Mouse (Mus musculus) c-Kit-positive CD71-positive TER-119-negative erythroid progenitor cells, embryonic 14.5 days (primary cell): Measurements from ENCODE around the gene Slc22a15.

ENCODE experiments used
- DNase-seq: peaks from one replicate; pipeline ENCODE4 v3.0.0-alpha.2; 2013; ENCODE audit warnings: low read depth

Slc22a15 gene

DNA sequence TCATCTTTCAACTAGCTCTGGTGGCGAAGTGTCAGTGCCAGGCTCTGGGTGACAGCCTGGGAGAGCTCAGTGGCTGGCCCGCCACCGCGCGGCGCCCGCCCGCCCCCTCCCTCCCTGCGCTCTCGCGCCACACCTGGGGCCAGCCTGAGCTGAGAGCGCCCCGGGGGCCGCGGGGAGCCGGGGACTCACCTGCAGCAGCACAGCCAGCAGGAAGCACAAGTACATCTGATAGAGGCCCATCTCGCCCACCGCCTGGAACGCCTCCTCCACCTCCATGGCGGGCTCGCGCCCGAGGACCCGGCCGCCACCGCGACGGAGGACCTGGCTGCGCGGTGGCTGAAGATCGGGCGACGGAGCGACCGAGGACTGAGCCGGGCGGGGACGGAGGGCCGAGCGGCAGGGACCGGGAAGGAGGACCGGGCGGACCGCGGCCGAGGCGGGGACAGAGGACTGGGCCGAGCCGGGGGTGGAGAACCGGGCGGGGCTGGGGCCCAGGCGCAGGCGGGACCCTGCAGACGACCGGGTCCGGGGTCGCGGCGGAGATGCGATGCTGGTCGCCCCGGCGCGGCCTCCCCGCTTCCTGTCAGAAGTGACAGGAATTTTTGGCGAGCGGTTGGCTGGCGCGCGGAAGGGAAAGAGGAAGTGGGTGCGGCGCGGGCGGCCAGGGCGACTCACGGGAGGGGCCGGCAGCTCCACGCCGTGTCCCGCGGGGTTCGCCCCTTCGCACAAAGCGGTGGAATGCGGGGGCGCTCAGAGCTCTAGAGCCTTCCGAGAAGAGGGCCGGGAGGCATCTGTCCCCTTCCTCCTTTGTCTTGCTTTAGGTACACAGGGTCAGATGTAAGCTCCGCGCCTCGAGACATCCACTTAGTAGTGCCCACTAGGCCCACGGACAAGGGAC lies at the start of gene Slc22a15:
Gene Slc22a15, minus strand, starts transcription at position 611 of the 898 bp plus-strand sequence.
- DNase-seq, result no peak

GRCm38 (mm10) chr3:101966825-101967558 lies 42.7 kb upstream of the Slc22a15 start:
- no peak for DNase-seq

DNA sequence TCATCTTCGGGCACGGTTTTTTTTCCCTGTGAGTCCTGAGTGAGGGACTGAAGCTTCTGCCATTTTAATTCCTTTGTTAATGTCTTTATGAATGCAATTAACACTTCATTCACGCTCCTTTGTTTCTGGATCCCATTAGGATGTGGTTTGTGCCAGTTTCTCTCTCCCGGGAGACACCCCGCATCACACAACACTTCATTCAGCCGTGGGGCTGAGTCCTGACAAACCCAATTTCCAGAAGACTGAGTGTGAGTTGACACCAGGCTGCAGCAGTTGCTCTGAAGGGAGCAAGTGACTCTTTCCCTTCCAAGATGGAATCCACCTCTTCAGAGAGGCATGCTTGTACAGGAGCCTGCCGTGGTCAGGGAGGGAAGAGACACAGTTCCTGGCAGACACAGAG lies 40.1 kb upstream of the Slc22a15 start:
- DNase-seq, result no peak

- DNase-seq, result no peak
Measured at GRCm38 (mm10) chr3:101963501-101963900, 39.2 kb upstream of the Slc22a15 start.

- no peak for DNase-seq
Measured at GRCm38 (mm10) chr3:101961146-101961835, 37.0 kb upstream of the Slc22a15 start.

GRCm38 (mm10) chr3:101958047-101958446 lies 33.8 kb upstream of the Slc22a15 start:
- no peak for DNase-seq

DNA sequence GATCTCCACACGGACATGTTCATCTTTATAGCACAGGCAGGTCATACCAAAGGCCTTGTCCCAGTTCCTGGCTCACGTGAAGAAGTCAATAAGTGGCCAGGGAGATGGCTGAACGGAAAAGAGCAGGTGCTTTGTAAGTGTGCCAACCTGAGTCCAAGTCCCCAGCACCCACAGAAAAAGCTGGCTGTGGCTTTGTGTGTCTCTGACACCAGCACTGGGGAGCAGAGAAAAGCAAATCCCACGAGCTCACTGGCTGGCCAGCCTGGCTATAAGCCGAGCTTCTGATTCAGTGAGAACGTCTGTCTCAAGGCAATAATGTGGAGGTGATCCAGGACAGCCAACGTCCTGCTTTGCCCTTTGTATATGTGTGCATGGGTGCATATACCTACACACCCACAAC lies 29.3 kb upstream of the Slc22a15 start:
- DNase-seq, result no peak

DNA sequence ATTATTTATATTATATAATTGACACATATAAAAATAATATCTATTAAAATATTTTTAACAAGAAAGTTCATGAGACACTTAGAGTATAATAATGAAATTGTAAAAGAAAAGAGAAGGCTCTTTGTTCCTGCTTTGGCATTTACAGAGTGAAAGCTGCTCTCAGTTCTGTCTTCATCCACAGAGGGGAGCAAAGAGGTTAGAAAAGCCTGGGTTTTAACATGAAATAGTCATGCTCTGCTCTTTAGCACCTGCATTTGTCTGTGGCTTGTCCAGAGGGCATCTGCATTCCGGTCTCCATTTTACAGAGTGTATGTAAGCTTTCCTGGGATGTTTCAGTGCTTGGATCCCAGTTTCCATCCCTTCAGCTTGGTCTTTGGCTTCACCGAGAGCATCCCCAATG lies 28.3 kb upstream of the Slc22a15 start:
- no peak for DNase-seq

- no peak for DNase-seq
Measured at GRCm38 (mm10) chr3:101948572-101948971, 24.3 kb upstream of the Slc22a15 start.

- DNase-seq, result no peak
Measured at GRCm38 (mm10) chr3:101947250-101947649, 23.0 kb upstream of the Slc22a15 start.

DNA sequence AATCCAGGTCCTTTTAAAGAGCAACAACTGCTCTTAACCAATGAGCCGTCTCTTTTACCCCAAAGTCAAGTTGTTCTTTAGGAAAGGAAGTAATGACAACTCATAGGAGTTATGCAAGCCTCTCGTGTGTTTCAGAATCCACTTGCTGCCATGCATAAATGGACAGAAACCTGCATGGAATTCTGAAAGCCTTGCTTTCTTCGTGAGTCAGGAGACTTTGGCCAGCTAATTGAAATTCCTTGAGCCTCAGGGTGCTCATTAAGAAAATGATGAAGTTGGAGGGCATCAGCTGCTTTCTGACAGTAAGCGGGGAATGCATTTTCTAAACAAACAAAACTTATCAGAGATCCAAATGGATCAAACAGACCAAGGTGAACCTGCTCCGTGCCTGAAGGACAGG lies 21.0 kb upstream of the Slc22a15 start:
- DNase-seq, result no peak

DNA sequence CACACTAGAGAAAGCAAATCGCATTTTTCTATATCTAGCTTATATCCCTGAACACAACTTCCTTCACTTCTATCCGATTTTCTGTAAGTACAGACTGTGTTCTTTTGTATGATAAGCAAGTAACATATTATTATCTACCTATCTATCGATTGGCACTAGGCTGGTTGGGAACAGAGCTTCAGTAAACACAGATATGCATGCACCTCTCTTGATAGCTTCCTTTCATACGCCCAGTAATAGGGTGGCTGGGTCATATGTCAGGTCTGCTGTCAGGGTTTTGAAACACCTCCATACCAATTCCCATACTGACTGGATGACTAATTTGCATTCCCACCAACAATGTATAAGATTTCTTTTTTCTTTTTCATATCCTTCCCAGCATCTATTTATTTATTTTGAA lies 16.2 kb upstream of the Slc22a15 start:
- no peak for DNase-seq

- DNase-seq, result no peak
Measured at GRCm38 (mm10) chr3:101939865-101940264, 15.6 kb upstream of the Slc22a15 start.

GRCm38 (mm10) chr3:101939152-101939551 lies 14.9 kb upstream of the Slc22a15 start:
- DNase-seq, result no peak

DNA sequence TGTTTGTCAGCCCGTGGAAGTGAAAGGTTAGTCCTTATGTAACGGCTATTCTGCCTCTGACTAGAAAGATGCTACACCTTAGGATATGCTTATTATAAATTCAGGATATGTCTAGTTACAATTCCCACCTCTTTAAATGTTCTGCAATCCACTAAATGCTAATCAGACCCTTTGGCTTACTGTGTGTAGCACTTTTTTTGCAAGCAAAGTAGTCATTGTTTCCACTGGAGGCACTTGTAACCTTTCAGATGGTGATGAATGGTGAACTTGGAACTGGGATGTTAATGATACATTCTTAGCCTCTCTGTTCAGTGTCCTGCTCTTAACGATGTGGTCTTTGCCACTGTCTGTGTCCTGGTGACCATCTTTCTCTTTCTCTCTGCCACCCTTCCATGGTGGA lies 12.1 kb upstream of the Slc22a15 start:
- DNase-seq, result no peak

DNA sequence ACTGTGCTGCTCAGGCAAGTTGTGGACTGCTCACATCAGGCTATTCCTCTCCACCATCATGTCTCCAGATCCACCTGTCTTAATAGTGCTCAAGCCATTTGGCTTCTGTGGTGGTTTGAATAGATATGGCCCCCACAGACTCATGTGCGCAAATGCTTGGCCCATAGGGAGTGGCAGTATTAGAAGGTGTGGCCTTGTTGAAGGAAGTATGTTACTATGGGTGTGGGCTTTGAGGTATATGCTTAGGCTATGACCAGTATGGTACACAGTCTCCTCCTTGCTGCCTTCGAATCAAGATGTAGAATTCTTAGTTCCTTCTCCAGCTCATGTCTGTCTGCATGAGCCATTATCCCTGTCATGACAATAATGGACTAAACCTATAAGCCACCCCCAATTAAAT lies 9.6 kb upstream of the Slc22a15 start:
- DNase-seq, result no peak

DNA sequence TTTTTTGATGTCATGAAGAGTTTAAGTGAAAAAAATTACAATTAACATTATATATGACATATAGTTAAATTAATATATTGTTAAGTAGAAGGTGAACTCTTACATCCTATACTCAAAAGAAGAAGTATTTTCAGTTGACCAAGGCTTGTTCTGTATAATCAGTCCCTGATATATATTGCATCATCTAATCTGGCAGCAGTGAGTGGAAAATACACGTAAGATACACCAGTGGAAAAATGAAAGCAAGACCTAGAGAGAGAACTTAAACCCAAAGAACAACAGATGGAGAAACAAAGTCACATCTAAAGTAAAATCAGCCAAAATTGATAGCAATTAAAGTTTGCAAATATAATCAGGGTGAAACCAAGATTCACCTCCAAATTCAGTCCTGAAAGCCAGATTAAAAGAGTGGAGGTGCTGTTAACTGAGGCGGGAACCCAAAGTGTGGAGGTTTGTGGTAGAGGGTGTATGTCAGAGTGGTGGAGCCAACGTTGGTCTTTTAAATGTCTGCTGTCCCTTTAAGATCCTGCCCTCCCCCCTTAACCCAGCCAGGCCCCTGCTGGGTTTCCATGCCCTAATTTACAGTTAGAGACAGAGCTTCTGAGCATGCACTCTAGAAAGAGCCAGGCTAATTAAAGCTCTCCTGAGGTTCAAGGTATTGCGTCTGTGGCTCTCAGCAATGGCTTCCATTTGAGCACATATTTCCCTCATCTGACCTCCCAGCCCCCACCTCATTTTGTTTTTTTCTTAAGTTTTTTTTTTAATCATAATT lies 5.0 kb upstream of the Slc22a15 start:
- DNase-seq, result no peak

- DNase-seq, result no peak
Measured at GRCm38 (mm10) chr3:101926636-101927035, 2.4 kb upstream of the Slc22a15 start.

- no peak for DNase-seq
Measured at GRCm38 (mm10) chr3:101925663-101926062, 1.4 kb upstream of the Slc22a15 start.

DNA sequence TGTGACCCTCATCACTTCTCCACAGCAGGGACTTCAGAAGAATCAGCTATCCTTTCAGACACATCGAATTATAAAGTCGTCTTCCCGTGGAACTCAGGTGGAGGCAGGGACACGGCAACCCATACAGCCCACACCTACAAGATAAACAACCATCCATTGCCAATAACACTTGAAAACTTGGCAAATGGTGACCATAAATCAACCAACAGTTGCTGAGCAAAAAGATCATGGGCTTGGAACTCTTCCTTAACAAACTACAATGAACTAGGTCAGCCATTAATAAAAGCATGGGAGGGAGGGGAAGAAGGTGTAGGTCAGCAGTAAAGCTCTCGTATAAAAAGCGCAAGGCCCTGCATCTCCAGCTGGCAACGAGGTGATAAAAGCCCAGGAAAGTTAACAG lies 1.9 kb downstream of the Slc22a15 start:
- DNase-seq, result no peak

- DNase-seq, result no peak
Measured at GRCm38 (mm10) chr3:101918526-101918925, 5.7 kb downstream of the Slc22a15 start.

GRCm38 (mm10) chr3:101917665-101918064 lies 6.6 kb downstream of the Slc22a15 start:
- DNase-seq, result no peak
